Mouse (Mus musculus) stomach, postnatal 0 days (tissue): Measurements from ENCODE around the gene Dusp3. TPM values are rescaled to one million over a fixed set of nuclear protein-coding genes. Genes with fewer than 3 reads are reported as not detected.

Experiments
- ATAC-seq: fragments of 200-750 bp; cut with Nextera tagmentation; 2 replicates; pipeline ENCODE4 v1.8.0; 2017; ENCODE audit not compliant: low FRiP score, low TSS enrichment
- DNase-seq: peaks from one replicate; pipeline ENCODE4 v3.0.0-alpha.2; 2016; ENCODE audit warnings: low spot score
- H3K27ac ChIP-seq: fragments of 300-500 bp; sonication (generic); replicated peaks from 2 replicates; pipeline ENCODE4 v1.5.1; 2014; ENCODE audit warnings: mild to moderate bottlenecking, control low read depth
- H3K27me3 ChIP-seq: fragments of 300-500 bp; sonication (generic); 2 replicates; pipeline ENCODE4 v1.6.1; 2014; ENCODE audit warnings: low read length; ENCODE audit not compliant: control insufficient read depth, insufficient read depth
- H3K36me3 ChIP-seq: fragments of 300-500 bp; sonication (generic); 2 replicates; pipeline ENCODE4 v1.6.1; 2014; ENCODE audit warnings: low read length, mixed read lengths; ENCODE audit not compliant: control insufficient read depth, insufficient read depth
- H3K4me1 ChIP-seq: fragments of 300-500 bp; sonication (generic); replicated peaks from 2 replicates; pipeline ENCODE4 v1.6.1; 2014; ENCODE audit warnings: antibody characterized with exemption; ENCODE audit not compliant: control insufficient read depth, insufficient read depth
- H3K4me2 ChIP-seq: fragments of 300-500 bp; sonication (generic); replicated peaks from 2 replicates; pipeline ENCODE4 v1.6.1; 2014; ENCODE audit warnings: low read depth, mild to moderate bottlenecking, control low read depth, moderate library complexity
- H3K4me3 ChIP-seq: fragments of 300-500 bp; sonication (generic); 2 replicates; pipeline ENCODE4 v1.5.1; 2014; ENCODE audit warnings: low read depth, low read length, control low read depth
- H3K9ac ChIP-seq: fragments of 300-500 bp; sonication (generic); 2 replicates; pipeline ENCODE4 v1.6.1; 2014; ENCODE audit warnings: mild to moderate bottlenecking, low read length, control low read depth, mixed read lengths
- H3K9me3 ChIP-seq: fragments of 300-500 bp; sonication (generic); 2 replicates; pipeline ENCODE4 v1.6.1; 2016; ENCODE audit warnings: low read length; ENCODE audit not compliant: control insufficient read depth
- CTCF ChIP-seq: IDR thresholded peaks from 2 replicates; pipeline ENCODE4 v1.5.1; 2016; ENCODE audit warnings: antibody characterized with exemption, low read depth, mild to moderate bottlenecking, moderate library complexity
- EP300 ChIP-seq: optimal IDR thresholded peaks from 2 replicates; pipeline ENCODE3; 2016; ENCODE audit warnings: antibody characterized with exemption
- WGBS: fragments of 180-500 bp; shearing (Covaris S2); extraction: QIAGEN DNeasy Blood & Tissue Kit; methylation state at CpG from one replicate; pipeline ENCODE4 v1.1.7; 2014; 5-methylcytosine and 5-hydroxymethylcytosine counted together
- polyA plus RNA-seq: library from polyadenylated mRNA; unstranded; fragments of >200 nt; fragmentation: Nextera tagmentation; extraction: Ambion mirVana; gene quantifications from 2 replicates; pipeline ENCODE4 v1.2.1, GENCODE M21; 2015

The Dusp3 gene
- polyA plus RNA-seq, 1 experiment from 2014 or later, result 22.8 TPM

GRCm38 (mm10) chr11:101968311-101968710 lies 18.5 kb downstream of the Dusp3 start:
- TF ChIP-seq CTCF (no peak), EP300 (no peak)
- Histone ChIP-seq H3K4me2 (no peak overlapping the region), H3K9ac (no peak overlapping the region), H3K27ac (no peak overlapping the region), H3K9me3 (no peaks in the 10 kb centered on the region), H3K36me3 (no peaks in the 10 kb centered on the region), H3K4me1 (0 out of 2 replicates have a peak, but pooled peaks cover 2% of the 10 kb centered on the region), H3K27me3 (peaks cover 19% of the 10 kb centered on the region; the same call in 1 of the 2 replicates), H3K4me3 (no peak overlapping the region)
- ATAC-seq (no peak), DNase-seq (no peak)
- WGBS, result 17% methylated on average over 7 of the region's 7 CpGs

GRCm38 (mm10) chr11:101966965-101967614 lies 19.7 kb downstream of the Dusp3 start, which contains the start of gene Sost:
Sost (minus strand) TSS chr11:101967015.
- TF ChIP-seq CTCF (no peak), EP300 (no peak)
- 36% methylated on average over 9 of the region's 10 CpGs for WGBS
- no peak within 1 kb of the TSS for H3K27ac ChIP-seq
- H3K36me3 ChIP-seq, result no peaks in the 10 kb centered on the region
- H3K9ac ChIP-seq, result no peak within 1 kb of the TSS
- H3K9me3 ChIP-seq, result no peaks in the 10 kb centered on the region
- H3K4me2 ChIP-seq, result no peak within 1 kb of the TSS
- H3K27me3 ChIP-seq, result peaks cover 19% of the 10 kb centered on the region; the same call in 1 of the 2 replicates
- ATAC-seq, result no peak
- 0 out of 2 replicates have a peak, but pooled peaks cover 2% of the 10 kb centered on the region for H3K4me1 ChIP-seq
- DNase-seq, result no peak
- H3K4me3 ChIP-seq, result no peak within 1 kb of the TSS

GRCm38 (mm10) chr11:101965553-101965952 lies 21.3 kb downstream of the Dusp3 start:
- ATAC-seq, result no peak
- peaks cover 19% of the 10 kb centered on the region; the same call in 1 of the 2 replicates for H3K27me3 ChIP-seq

GRCm38 (mm10) chr11:101964647-101965046 lies 22.2 kb downstream of the Dusp3 start:
- WGBS, result 16% methylated on average over 8 of the region's 8 CpGs
- ATAC-seq (no peak), DNase-seq (no peak)
- Histone ChIP-seq H3K27ac (no peak overlapping the region), H3K4me3 (no peak overlapping the region), H3K9me3 (no peaks in the 10 kb centered on the region), H3K9ac (no peak overlapping the region), H3K27me3 (peaks cover 19% of the 10 kb centered on the region; the same call in 1 of the 2 replicates), H3K36me3 (no peaks in the 10 kb centered on the region), H3K4me2 (no peak overlapping the region), H3K4me1 (0 out of 2 replicates have a peak, but pooled peaks cover 2% of the 10 kb centered on the region)
- TF ChIP-seq EP300, result no peak
- TF ChIP-seq CTCF, result no peak

More at GRCm38 (mm10) chr11:101965553-101965952, 21.3 kb downstream of the Dusp3 start:
- no peak for DNase-seq
- Histone ChIP-seq H3K36me3 (no peaks in the 10 kb centered on the region), H3K4me1 (0 out of 2 replicates have a peak, but pooled peaks cover 2% of the 10 kb centered on the region), H3K9me3 (no peaks in the 10 kb centered on the region), H3K4me3 (no peak overlapping the region), H3K4me2 (no peak overlapping the region), H3K27ac (no peak overlapping the region), H3K9ac (no peak overlapping the region)
- 24% methylated on average over 2 of the region's 2 CpGs for WGBS
- no peak for TF ChIP-seq CTCF
- TF ChIP-seq EP300, result no peak

GRCm38 (mm10) chr11:101963473-101964291 lies 23.1 kb downstream of the Dusp3 start:
- TF ChIP-seq EP300, result no peak
- no peak for TF ChIP-seq CTCF
- DNase-seq (peak; percentile 59), ATAC-seq (peak; percentile 21; the same call in 1 of the 2 replicates)
- Histone ChIP-seq H3K36me3 (no peaks in the 10 kb centered on the region), H3K4me2 (peak overlapping the region; percentile 79), H3K9me3 (no peaks in the 10 kb centered on the region), H3K27ac (no peak overlapping the region), H3K9ac (peak overlapping the region; percentile 43; the same call in 1 of the 2 replicates), H3K27me3 (peaks cover 19% of the 10 kb centered on the region; the same call in 1 of the 2 replicates), H3K4me1 (0 out of 2 replicates have a peak, but pooled peaks cover 2% of the 10 kb centered on the region), H3K4me3 (peak overlapping the region; percentile 49)
- WGBS, result under 1% methylated on average over 78 of the region's 78 CpGs
